Mouse (Mus musculus) kidney, embryonic 16.5 days (tissue): ENCODE measurements around the gene Cdh22. TPM values are rescaled to one million over a fixed set of nuclear protein-coding genes. Genes with fewer than 3 reads are reported as not detected.

ENCODE experiments used
- ATAC-seq: fragments of 200-750 bp; cut with Nextera tagmentation; 2 replicates; pipeline ENCODE4 v1.8.0; 2017; ENCODE audit warnings: moderate TSS enrichment; ENCODE audit not compliant: low FRiP score, low TSS enrichment
- H3K27ac ChIP-seq: fragments of 300-500 bp; sonication (generic); 2 replicates; pipeline ENCODE4 v1.5.1; 2014; ENCODE audit warnings: low read length
- H3K27me3 ChIP-seq: fragments of 300-500 bp; sonication (generic); 2 replicates; pipeline ENCODE4 v1.6.1; 2014; ENCODE audit warnings: low read length, control low read depth, mixed read lengths; ENCODE audit not compliant: insufficient read depth
- H3K36me3 ChIP-seq: fragments of 300-500 bp; sonication (generic); 2 replicates; pipeline ENCODE4 v1.6.1; 2014; ENCODE audit warnings: low read length, control low read depth, mixed read lengths; ENCODE audit not compliant: insufficient read depth
- H3K4me1 ChIP-seq: fragments of 300-500 bp; sonication (generic); 2 replicates; pipeline ENCODE4 v1.6.1; 2014; ENCODE audit warnings: low read length, control low read depth, mixed read lengths; ENCODE audit not compliant: insufficient read depth
- H3K4me2 ChIP-seq: fragments of 300-500 bp; sonication (generic); replicated peaks from 2 replicates; pipeline ENCODE4 v1.6.1; 2014; ENCODE audit warnings: low read depth, low read length
- H3K4me3 ChIP-seq: fragments of 300-500 bp; sonication (generic); 2 replicates; pipeline ENCODE4 v1.5.1; 2014; ENCODE audit warnings: mild to moderate bottlenecking, low read length
- H3K9ac ChIP-seq: fragments of 300-500 bp; sonication (generic); replicated peaks from 2 replicates; pipeline ENCODE4 v1.6.1; 2014; ENCODE audit warnings: low read length
- H3K9me3 ChIP-seq: fragments of 300-500 bp; sonication (generic); 2 replicates; pipeline ENCODE4 v1.6.1; 2016; ENCODE audit warnings: low read length, control low read depth
- WGBS: fragments of 180-500 bp; shearing (Covaris S2); extraction: QIAGEN DNeasy Blood & Tissue Kit; methylation state at CpG from one replicate; pipeline ENCODE4 v1.1.7; 2014; 5-methylcytosine and 5-hydroxymethylcytosine counted together
- polyA plus RNA-seq: library from polyadenylated mRNA; unstranded; fragments of >200 nt; fragmentation: Nextera tagmentation; extraction: Ambion mirVana; gene quantifications from 2 replicates; pipeline ENCODE4 v1.2.1, GENCODE M21; 2015

Cdh22 gene
- polyA plus RNA-seq, 1 experiment from 2014 or later, result 0.77 TPM

- 69% methylated on average over 16 of the region's 16 CpGs for WGBS
- Histone ChIP-seq H3K36me3 (no peaks in the 10 kb centered on the region), H3K27ac (no peak overlapping the region), H3K9ac (no peak overlapping the region), H3K4me3 (no peak overlapping the region), H3K4me2 (no peak overlapping the region), H3K4me1 (0 out of 2 replicates have a peak, but pooled peaks cover 10% of the 10 kb centered on the region), H3K9me3 (no peaks in the 10 kb centered on the region), H3K27me3 (peaks cover 62% of the 10 kb centered on the region)
- ATAC-seq, result no peak
Measured at GRCm38 (mm10) chr2:165105513-165106079, 129.1 kb downstream of the Cdh22 start.

- Histone ChIP-seq H3K4me3 (no peak overlapping the region), H3K36me3 (no peaks in the 10 kb centered on the region), H3K27ac (no peak overlapping the region), H3K9ac (no peak overlapping the region), H3K27me3 (peaks cover 46% of the 10 kb centered on the region), H3K9me3 (no peaks in the 10 kb centered on the region), H3K4me1 (0 out of 2 replicates have a peak, but pooled peaks cover 9% of the 10 kb centered on the region), H3K4me2 (no peak overlapping the region)
- no peak for ATAC-seq
- WGBS, result 67% methylated on average over 3 of the region's 3 CpGs
Measured at GRCm38 (mm10) chr2:165102920-165103319, 131.7 kb downstream of the Cdh22 start.

GRCm38 (mm10) chr2:165100749-165101148, 133.9 kb downstream of the Cdh22 start:
- Histone ChIP-seq H3K9me3 (no peaks in the 10 kb centered on the region), H3K36me3 (no peaks in the 10 kb centered on the region), H3K9ac (no peak overlapping the region), H3K27ac (no peak overlapping the region), H3K4me2 (no peak overlapping the region), H3K4me3 (no peak overlapping the region), H3K4me1 (no peaks in the 10 kb centered on the region), H3K27me3 (peaks cover 50% of the 10 kb centered on the region)
- 8% methylated on average over 6 of the region's 6 CpGs for WGBS
- no peak for ATAC-seq

- Histone ChIP-seq H3K4me1 (no peaks in the 10 kb centered on the region), H3K36me3 (no peaks in the 10 kb centered on the region), H3K27ac (no peak overlapping the region), H3K27me3 (peaks cover 39% of the 10 kb centered on the region), H3K4me2 (no peak overlapping the region), H3K9ac (no peak overlapping the region), H3K4me3 (no peak overlapping the region), H3K9me3 (no peaks in the 10 kb centered on the region)
- ATAC-seq, result no peak
- WGBS, result 84% methylated on average over 3 of the region's 3 CpGs
Measured at GRCm38 (mm10) chr2:165098861-165099260, 135.8 kb downstream of the Cdh22 start.

- WGBS, result 19% methylated on average over 10 of the region's 10 CpGs
- peaks cover 36% of the 10 kb centered on the region for H3K27me3 ChIP-seq
- no peak overlapping the region for H3K9ac ChIP-seq
- H3K27ac ChIP-seq, result no peak overlapping the region
- H3K4me1 ChIP-seq, result no peaks in the 10 kb centered on the region
- H3K4me2 ChIP-seq, result no peak overlapping the region
- no peak for ATAC-seq
- H3K36me3 ChIP-seq, result no peaks in the 10 kb centered on the region
- no peak overlapping the region for H3K4me3 ChIP-seq
- no peaks in the 10 kb centered on the region for H3K9me3 ChIP-seq
Measured at GRCm38 (mm10) chr2:165096367-165096766, 138.3 kb downstream of the Cdh22 start.

GRCm38 (mm10) chr2:165092393-165092792, 142.3 kb downstream of the Cdh22 start:
- no peaks in the 10 kb centered on the region for H3K9me3 ChIP-seq
- no peaks in the 10 kb centered on the region for H3K36me3 ChIP-seq
- no peak overlapping the region for H3K9ac ChIP-seq
- 76% methylated on average over 7 of the region's 7 CpGs for WGBS
- no peaks in the 10 kb centered on the region for H3K4me1 ChIP-seq
- no peak for ATAC-seq
- H3K27ac ChIP-seq, result no peak overlapping the region
- peaks cover 18% of the 10 kb centered on the region for H3K27me3 ChIP-seq
- no peak overlapping the region for H3K4me2 ChIP-seq
- H3K4me3 ChIP-seq, result no peak overlapping the region

GRCm38 (mm10) chr2:165091433-165091965, 143.2 kb downstream of the Cdh22 start:
- Histone ChIP-seq H3K27ac (no peak overlapping the region), H3K9me3 (no peaks in the 10 kb centered on the region), H3K4me1 (no peaks in the 10 kb centered on the region), H3K36me3 (no peaks in the 10 kb centered on the region), H3K27me3 (peaks cover 12% of the 10 kb centered on the region), H3K4me3 (no peak overlapping the region), H3K4me2 (no peak overlapping the region), H3K9ac (no peak overlapping the region)
- no peak for ATAC-seq
- WGBS, result 61% methylated on average over 8 of the region's 8 CpGs

GRCm38 (mm10) chr2:165090650-165091049, 144.0 kb downstream of the Cdh22 start, which contains the start of gene 1700025C18Rik:
TSS of gene 1700025C18Rik (minus strand) at chr2:165090750.
- ATAC-seq, result no peak
- no peaks in the 10 kb centered on the region for H3K4me1 ChIP-seq

GRCm38 (mm10) chr2:165089470-165089869, 145.2 kb downstream of the Cdh22 start:
- H3K9ac ChIP-seq, result no peak overlapping the region
- no peak overlapping the region for H3K27ac ChIP-seq
- ATAC-seq, result no peak
- no peak overlapping the region for H3K4me3 ChIP-seq
- 0 out of 2 replicates have a peak, but pooled peaks cover 3% of the 10 kb centered on the region for H3K27me3 ChIP-seq
- no peaks in the 10 kb centered on the region for H3K9me3 ChIP-seq
- H3K4me1 ChIP-seq, result no peaks in the 10 kb centered on the region
- 30% methylated on average over 14 of the region's 14 CpGs for WGBS
- no peaks in the 10 kb centered on the region for H3K36me3 ChIP-seq
- H3K4me2 ChIP-seq, result no peak overlapping the region

More at GRCm38 (mm10) chr2:165090650-165091049, 144.0 kb downstream of the Cdh22 start, which contains the start of gene 1700025C18Rik:
- 85% methylated on average over 2 of the region's 2 CpGs for WGBS
- Histone ChIP-seq H3K9ac (no peak within 1 kb of the TSS), H3K27ac (no peak within 1 kb of the TSS), H3K9me3 (no peaks in the 10 kb centered on the region), H3K4me2 (no peak within 1 kb of the TSS), H3K36me3 (no peaks in the 10 kb centered on the region), H3K27me3 (peaks cover 3% of the 10 kb centered on the region; the same call in 1 of the 2 replicates), H3K4me3 (no peak within 1 kb of the TSS)

GRCm38 (mm10) chr2:165086634-165087033, 148.0 kb downstream of the Cdh22 start:
- Histone ChIP-seq H3K27ac (no peak overlapping the region), H3K4me1 (no peaks in the 10 kb centered on the region), H3K4me2 (no peak overlapping the region), H3K4me3 (no peak overlapping the region), H3K9ac (no peak overlapping the region), H3K9me3 (no peaks in the 10 kb centered on the region), H3K36me3 (no peaks in the 10 kb centered on the region), H3K27me3 (0 out of 2 replicates have a peak, but pooled peaks cover 9% of the 10 kb centered on the region)
- 91% methylated on average over 4 of the region's 4 CpGs for WGBS
- no peak for ATAC-seq
